Mouse (Mus musculus): Measurements from ENCODE around the gene Gm10912. TPM values are rescaled to one million over a fixed set of nuclear protein-coding genes. Genes with fewer than 3 reads are reported as not detected.

Gene Gm10912
- total RNA-seq, 2 experiments from 2014 or later = 0.51 TPM; not detected in 1

Other genes starting within 250 kb of the Gm10912 start
- 10 to 100 TPM; 21.6 to 26.0 TPM for gene Lmo2, start 107.8 kb upstream of the Gm10912 start, total RNA-seq (2021)
- 10 to 100 TPM; 47.4 to 48.9 TPM for gene Fbxo3, start 38.1 kb upstream of the Gm10912 start, total RNA-seq (2021)
- not detected for gene 4931422A03Rik, start 37.5 kb upstream of the Gm10912 start, total RNA-seq (2021)
- gene Gm10799, start 2.7 kb downstream of the Gm10912 start, total RNA-seq (2021) = not detected
- 1 to 10 TPM; 2.9 to 3.7 TPM for gene Cd59b, start 4.0 kb downstream of the Gm10912 start, total RNA-seq (2021)
- 10 to 100 TPM; 46.8 to 57.9 TPM for gene Cd59a, start 30.0 kb downstream of the Gm10912 start, total RNA-seq (2021)
- gene A930018P22Rik, start 56.9 kb downstream of the Gm10912 start, total RNA-seq (2021) = under 1 TPM in 1 of 2 experiments, not detected in 1; 0.89 TPM